Mouse (Mus musculus) intestine, embryonic 16.5 days (tissue): ENCODE measurements around the gene Mad1l1. TPM values are rescaled to one million over a fixed set of nuclear protein-coding genes. Genes with fewer than 3 reads are reported as not detected.

ENCODE experiments used
- ATAC-seq: fragments of 200-750 bp; cut with Nextera tagmentation; 2 replicates; pipeline ENCODE4 v1.8.0; 2017; ENCODE audit warnings: moderate TSS enrichment, moderate library complexity
- H3K27ac ChIP-seq: fragments of 300-500 bp; sonication (generic); 2 replicates; pipeline ENCODE4 v1.5.1; 2014; ENCODE audit warnings: mild to moderate bottlenecking, low read length
- H3K27me3 ChIP-seq: fragments of 300-500 bp; sonication (generic); replicated peaks from 2 replicates; pipeline ENCODE4 v1.6.1; 2014; ENCODE audit warnings: low read length, control low read depth, mixed read lengths; ENCODE audit not compliant: control insufficient read depth, insufficient read depth
- H3K36me3 ChIP-seq: fragments of 300-500 bp; sonication (generic); 2 replicates; pipeline ENCODE4 v1.6.1; 2014; ENCODE audit warnings: low read length, control low read depth; ENCODE audit not compliant: control insufficient read depth, insufficient read depth
- H3K4me1 ChIP-seq: fragments of 300-500 bp; sonication (generic); 2 replicates; pipeline ENCODE4 v1.6.1; 2014; ENCODE audit warnings: low read length, control low read depth, mixed read lengths; ENCODE audit not compliant: control insufficient read depth, insufficient read depth
- H3K4me2 ChIP-seq: fragments of 300-500 bp; sonication (generic); 2 replicates; pipeline ENCODE4 v1.6.1; 2014; ENCODE audit warnings: low read depth, low read length, control low read depth
- H3K4me3 ChIP-seq: fragments of 300-500 bp; sonication (generic); 2 replicates; pipeline ENCODE4 v1.5.1; 2014; ENCODE audit warnings: mild to moderate bottlenecking, low read length
- H3K9ac ChIP-seq: fragments of 300-500 bp; sonication (generic); 2 replicates; pipeline ENCODE4 v1.6.1; 2014; ENCODE audit warnings: low read depth, low read length
- H3K9me3 ChIP-seq: fragments of 300-500 bp; sonication (generic); 2 replicates; pipeline ENCODE4 v1.6.1; 2016; ENCODE audit warnings: low read length, control low read depth; ENCODE audit not compliant: control insufficient read depth
- WGBS: fragments of 180-500 bp; shearing (Covaris S2); extraction: QIAGEN DNeasy Blood & Tissue Kit; methylation state at CpG from one replicate; pipeline ENCODE4 v1.1.7; 2014; 5-methylcytosine and 5-hydroxymethylcytosine counted together
- polyA plus RNA-seq: library from polyadenylated mRNA; unstranded; fragments of >200 nt; fragmentation: Nextera tagmentation; extraction: Ambion mirVana; gene quantifications from 2 replicates; pipeline ENCODE4 v1.2.1, GENCODE M21; 2015

Gene Mad1l1
- polyA plus RNA-seq, 1 experiment from 2014 or later: 34.1 TPM

- peaks cover 20% of the 10 kb centered on the region for H3K36me3 ChIP-seq
- no peak overlapping the region for H3K27ac ChIP-seq
- H3K9ac ChIP-seq: no peak overlapping the region
- H3K4me1 ChIP-seq: no peaks in the 10 kb centered on the region
- no peak overlapping the region for H3K4me2 ChIP-seq
- no peak overlapping the region for H3K4me3 ChIP-seq
- no peak for ATAC-seq
- H3K9me3 ChIP-seq: no peaks in the 10 kb centered on the region
- WGBS: 98% methylated on average over 6 of the region's 6 CpGs
- no peaks in the 10 kb centered on the region for H3K27me3 ChIP-seq
Measured at GRCm38 (mm10) chr5:140352352-140352751, 31.0 kb upstream of the Mad1l1 start.

GRCm38 (mm10) chr5:140350731-140351497, 29.6 kb upstream of the Mad1l1 start:
- Histone ChIP-seq H3K4me2 (no peak overlapping the region), H3K27ac (no peak overlapping the region), H3K27me3 (no peaks in the 10 kb centered on the region), H3K36me3 (peaks cover 16% of the 10 kb centered on the region), H3K4me1 (no peaks in the 10 kb centered on the region), H3K9ac (no peak overlapping the region), H3K9me3 (no peaks in the 10 kb centered on the region), H3K4me3 (no peak overlapping the region)
- WGBS: 89% methylated on average over 8 of the region's 8 CpGs
- no peak for ATAC-seq

- no peak overlapping the region for H3K4me3 ChIP-seq
- H3K27ac ChIP-seq: no peak overlapping the region
- H3K9me3 ChIP-seq: no peaks in the 10 kb centered on the region
- WGBS: 93% methylated on average over 9 of the region's 9 CpGs
- H3K9ac ChIP-seq: no peak overlapping the region
- no peak overlapping the region for H3K4me2 ChIP-seq
- H3K27me3 ChIP-seq: no peaks in the 10 kb centered on the region
- no peak for ATAC-seq
- H3K36me3 ChIP-seq: peaks cover 16% of the 10 kb centered on the region
- H3K4me1 ChIP-seq: no peaks in the 10 kb centered on the region
Measured at GRCm38 (mm10) chr5:140349882-140350281, 28.5 kb upstream of the Mad1l1 start.

- Histone ChIP-seq H3K4me2 (no peak overlapping the region), H3K27ac (no peak overlapping the region), H3K9ac (no peak overlapping the region), H3K36me3 (peaks cover 9% of the 10 kb centered on the region; the same call in 1 of the 2 replicates), H3K27me3 (no peaks in the 10 kb centered on the region), H3K4me3 (no peak overlapping the region), H3K4me1 (no peaks in the 10 kb centered on the region), H3K9me3 (no peaks in the 10 kb centered on the region)
- 90% methylated on average over 1 of the region's 1 CpGs for WGBS
- ATAC-seq: no peak
Measured at GRCm38 (mm10) chr5:140346050-140346449, 24.7 kb upstream of the Mad1l1 start.

- Histone ChIP-seq H3K4me1 (no peaks in the 10 kb centered on the region), H3K36me3 (peaks cover 9% of the 10 kb centered on the region; the same call in 1 of the 2 replicates), H3K27ac (no peak overlapping the region), H3K9me3 (no peaks in the 10 kb centered on the region), H3K4me2 (no peak overlapping the region), H3K9ac (no peak overlapping the region), H3K4me3 (no peak overlapping the region), H3K27me3 (no peaks in the 10 kb centered on the region)
- no peak for ATAC-seq
- WGBS: 84% methylated on average over 4 of the region's 4 CpGs
Measured at GRCm38 (mm10) chr5:140345244-140345643, 23.9 kb upstream of the Mad1l1 start.

- peaks cover 24% of the 10 kb centered on the region for H3K36me3 ChIP-seq
- 0 out of 2 replicates have a peak, but pooled peaks cover 2% of the 10 kb centered on the region for H3K9me3 ChIP-seq
- H3K4me2 ChIP-seq: no peak overlapping the region
- no peak overlapping the region for H3K4me3 ChIP-seq
- 82% methylated on average over 4 of the region's 4 CpGs for WGBS
- no peaks in the 10 kb centered on the region for H3K4me1 ChIP-seq
- no peak overlapping the region for H3K9ac ChIP-seq
- no peak for ATAC-seq
- no peak overlapping the region for H3K27ac ChIP-seq
- H3K27me3 ChIP-seq: no peaks in the 10 kb centered on the region
Measured at GRCm38 (mm10) chr5:140342880-140343279, 21.5 kb upstream of the Mad1l1 start.

- ATAC-seq: no peak
- Histone ChIP-seq H3K27me3 (no peaks in the 10 kb centered on the region), H3K4me2 (no peak overlapping the region), H3K4me3 (no peak overlapping the region), H3K27ac (no peak overlapping the region), H3K36me3 (peaks cover 27% of the 10 kb centered on the region), H3K9me3 (0 out of 2 replicates have a peak, but pooled peaks cover 2% of the 10 kb centered on the region), H3K9ac (no peak overlapping the region), H3K4me1 (no peaks in the 10 kb centered on the region)
- 88% methylated on average over 3 of the region's 3 CpGs for WGBS
Measured at GRCm38 (mm10) chr5:140339836-140340235, 18.5 kb upstream of the Mad1l1 start.

GRCm38 (mm10) chr5:140338779-140339178, 17.4 kb upstream of the Mad1l1 start:
- H3K27me3 ChIP-seq: no peaks in the 10 kb centered on the region
- no peak overlapping the region for H3K4me3 ChIP-seq
- H3K9ac ChIP-seq: no peak overlapping the region
- ATAC-seq: no peak
- no peak overlapping the region for H3K4me2 ChIP-seq
- H3K9me3 ChIP-seq: 0 out of 2 replicates have a peak, but pooled peaks cover 2% of the 10 kb centered on the region
- H3K36me3 ChIP-seq: peaks cover 23% of the 10 kb centered on the region
- H3K4me1 ChIP-seq: no peaks in the 10 kb centered on the region
- no peak overlapping the region for H3K27ac ChIP-seq
- 95% methylated on average over 4 of the region's 4 CpGs for WGBS

GRCm38 (mm10) chr5:140336680-140337079, 15.3 kb upstream of the Mad1l1 start:
- Histone ChIP-seq H3K9ac (no peak overlapping the region), H3K4me1 (0 out of 2 replicates have a peak, but pooled peaks cover 2% of the 10 kb centered on the region), H3K4me3 (no peak overlapping the region), H3K27ac (no peak overlapping the region), H3K4me2 (no peak overlapping the region), H3K27me3 (no peaks in the 10 kb centered on the region), H3K36me3 (peaks cover 23% of the 10 kb centered on the region), H3K9me3 (0 out of 2 replicates have a peak, but pooled peaks cover 2% of the 10 kb centered on the region)
- 64% methylated on average over 1 of the region's 1 CpGs for WGBS
- no peak for ATAC-seq
